Mouse (Mus musculus): Measurements from ENCODE around the gene Kctd21. TPM values are rescaled to one million over a fixed set of nuclear protein-coding genes. Genes with fewer than 3 reads are reported as not detected.

The Kctd21 gene
- total and polyA plus RNA-seq, 3 experiments = 0.19 to 0.81 (median 0.46) TPM

DNA sequence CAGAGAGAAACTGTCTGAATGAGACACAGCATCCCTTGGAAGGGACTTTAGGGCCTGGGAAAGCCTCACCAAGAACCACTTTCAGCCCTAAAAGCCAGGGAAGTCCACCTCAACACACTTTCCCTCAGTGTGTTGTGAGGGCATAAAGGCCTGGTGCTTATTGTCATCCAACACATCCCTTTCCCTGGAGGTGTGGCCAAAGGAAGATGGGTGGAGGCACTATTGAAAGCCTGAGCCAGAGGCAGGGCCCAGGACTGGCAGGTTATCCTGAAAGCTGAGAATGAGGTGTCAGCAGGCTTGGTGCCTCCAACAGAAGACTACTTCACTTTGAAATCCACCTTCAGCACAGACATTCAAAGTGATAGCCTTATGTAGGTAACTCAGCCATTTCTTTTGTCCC lies 27.7 kb upstream of the Kctd21 start:
- peaks cover 0 to under 1% of the 10 kb centered on the region in 2 experiments for H3K36me3 ChIP-seq (replicated peaks in 1 of 2; ENCODE audit: control insufficient read depth in 1 of 2, insufficient read depth in 1 of 2, low read length in 1 of 2)

DNA sequence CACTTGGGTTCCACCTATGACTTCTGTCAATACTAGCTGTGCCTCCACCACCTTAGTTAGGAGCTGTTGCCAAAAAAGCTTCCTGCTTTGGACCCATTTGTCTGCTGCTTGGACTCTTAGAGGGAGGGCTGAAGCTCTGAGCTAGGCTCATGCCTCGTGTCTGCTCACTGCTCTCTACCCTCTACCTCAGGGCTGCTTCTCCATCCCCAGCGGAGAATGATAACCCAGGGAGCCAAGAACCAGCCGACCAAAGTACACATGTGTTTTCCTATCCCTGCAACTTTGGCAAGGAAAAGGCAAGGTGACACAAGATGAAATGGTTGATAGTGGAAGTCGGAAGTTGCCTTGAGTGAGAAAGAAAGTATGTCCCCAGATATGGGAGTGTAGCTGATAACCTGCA lies 26.9 kb upstream of the Kctd21 start:
- peaks cover 0 to 2% of the 10 kb centered on the region in 2 experiments for H3K36me3 ChIP-seq (replicated peaks in 1 of 2; ENCODE audit: control insufficient read depth in 1 of 2, insufficient read depth in 1 of 2, low read length in 1 of 2)
- H3K4me2 ChIP-seq (ENCODE audit: insufficient read depth, low read depth, poor library complexity, severe bottlenecking) = no peak overlapping the region
- peaks cover 0 to 15% of the 10 kb centered on the region in 2 experiments; a peak in 1 of 4 replicates for H3K4me1 ChIP-seq (ENCODE audit: control insufficient read depth in 1 of 2, insufficient read depth in 2 of 2)
- no peaks in the 10 kb centered on the region for H3K27me3 ChIP-seq (replicated peaks)
- H3K27ac ChIP-seq (ENCODE audit: insufficient read depth, low read depth) = no peak overlapping the region
- no peak for DNase-seq (ENCODE audit: extremely low read depth)
- in situ Hi-C loops (cut with MboI; ENCODE audit: low pct_ligation_motif_present, low pct_unique_long_range_greater_than_20kb, low sequenced_read_pairs) (no loop called here), dilution Hi-C loops (cut with MboI; ENCODE audit: extremely low pct_ligation_motif_present, extremely low pct_unique_long_range_greater_than_20kb, low sequenced_read_pairs) (no loop called here)
- no peaks in the 10 kb centered on the region for H3K9me3 ChIP-seq (replicated peaks; ENCODE audit: low read length)
- TF ChIP-seq PAX5 (IDR thresholded peaks at IDR 0.05; ENCODE audit: low read length) = no peak
- TF ChIP-seq MAZ (IDR thresholded peaks at IDR 0.05; ENCODE audit: low read depth, low read length) = no peak
- no peak for TF ChIP-seq ELF1 (IDR thresholded peaks at IDR 0.05; ENCODE audit: low read depth, low read length)
- TF ChIP-seq JUN (IDR thresholded peaks at IDR 0.05; ENCODE audit: insufficient read depth, low read depth, low read length) = no peak
- no peak for TF ChIP-seq MEF2A (IDR thresholded peaks at IDR 0.05; ENCODE audit: borderline replicate concordance, low read depth, low read length)
- TF ChIP-seq ZC3H11A (IDR thresholded peaks at IDR 0.05; ENCODE audit: low read depth, low read length) = no peak
- TF ChIP-seq NRF1 (IDR thresholded peaks at IDR 0.05; ENCODE audit: low read depth, low read length) = no peak
- no peak for TF ChIP-seq EP300 (IDR thresholded peaks at IDR 0.05; ENCODE audit: low read length)
- no peak overlapping the region for H3K4me3 ChIP-seq (replicated peaks in 1 of 3; ENCODE audit: low read depth in 2 of 3, low read length in 2 of 3, poor library complexity in 1 of 3)
- H3K79me2 ChIP-seq (replicated peaks; ENCODE audit: control insufficient read depth, extremely low read depth, insufficient read depth, poor library complexity, severe bottlenecking) = no peaks in the 10 kb centered on the region
- H3K9ac ChIP-seq (ENCODE audit: insufficient read depth, low read depth) = no peak overlapping the region

More for the DNA sequence above, 27.7 kb upstream of the Kctd21 start:
- dilution Hi-C loops (cut with MboI; ENCODE audit: extremely low pct_ligation_motif_present, extremely low pct_unique_long_range_greater_than_20kb, low sequenced_read_pairs) (no loop called here), in situ Hi-C loops (cut with MboI; ENCODE audit: low pct_ligation_motif_present, low pct_unique_long_range_greater_than_20kb, low sequenced_read_pairs) (no loop called here)
- Histone ChIP-seq H3K79me2 (replicated peaks; ENCODE audit: control insufficient read depth, extremely low read depth, insufficient read depth, poor library complexity, severe bottlenecking) (no peaks in the 10 kb centered on the region), H3K9me3 (replicated peaks; ENCODE audit: low read length) (no peaks in the 10 kb centered on the region), H3K4me2 (ENCODE audit: insufficient read depth, low read depth, poor library complexity, severe bottlenecking) (no peak overlapping the region), H3K9ac (ENCODE audit: insufficient read depth, low read depth) (no peak overlapping the region), H3K27ac (ENCODE audit: insufficient read depth, low read depth) (no peak overlapping the region), H3K4me3 (replicated peaks in 1 of 3; ENCODE audit: low read depth in 2 of 3, low read length in 2 of 3, poor library complexity in 1 of 3) (no peak overlapping the region), H3K27me3 (replicated peaks) (no peaks in the 10 kb centered on the region), H3K4me1 (ENCODE audit: control insufficient read depth in 1 of 2, insufficient read depth in 2 of 2) (peaks cover 0 to 17% of the 10 kb centered on the region in 2 experiments; a peak in 1 of 4 replicates)
- no peak for TF ChIP-seq JUND (conservative IDR thresholded peaks at IDR 0.05; ENCODE audit: low read depth, low read length)
- TF ChIP-seq ZNF384 (IDR thresholded peaks at IDR 0.05; ENCODE audit: low read depth, low read length) = no peak
- no peak for TF ChIP-seq ELF1 (IDR thresholded peaks at IDR 0.05; ENCODE audit: low read depth, low read length)
- TF ChIP-seq CHD2 (IDR thresholded peaks at IDR 0.05; ENCODE audit: low read length) = no peak
- no peak for TF ChIP-seq ZKSCAN1 (IDR thresholded peaks at IDR 0.05; ENCODE audit: borderline replicate concordance, low read depth, low read length)
- TF ChIP-seq MYC (IDR thresholded peaks at IDR 0.05; ENCODE audit: low read depth, low read length) = no peak
- TF ChIP-seq POLR2A (IDR thresholded peaks at IDR 0.05; ENCODE audit: low read depth, low read length) = no peak
- no peak for TF ChIP-seq KAT2A (IDR thresholded peaks at IDR 0.05; ENCODE audit: insufficient replicate concordance, low read length)
- no peak for TF ChIP-seq MAX (IDR thresholded peaks at IDR 0.05; ENCODE audit: low read length)
- DNase-seq (ENCODE audit: extremely low read depth) = no peak
